Mouse (Mus musculus) limb, embryonic 11.5 days (tissue): ENCODE measurements around the gene Rasgef1b. TPM values are rescaled to one million over a fixed set of nuclear protein-coding genes. Genes with fewer than 3 reads are reported as not detected.

Experiments used
- ATAC-seq: fragments of 200-750 bp; cut with Nextera tagmentation; 2 replicates; pipeline ENCODE4 v1.8.0; 2017; ENCODE audit warnings: low read depth; ENCODE audit not compliant: insufficient number of reproducible peaks, low FRiP score, low TSS enrichment
- DNase-seq: peaks from one replicate; pipeline ENCODE4 v3.0.0-alpha.2; 2015; ENCODE audit warnings: low spot score
- H3K27ac ChIP-seq: fragments of 300-500 bp; sonication (generic); replicated peaks from 2 replicates; pipeline ENCODE4 v1.5.1; 2014; ENCODE audit warnings: low read depth, mild to moderate bottlenecking, low read length
- H3K27me3 ChIP-seq: fragments of 300-500 bp; sonication (generic); 2 replicates; pipeline ENCODE4 v1.6.1; 2014; ENCODE audit warnings: mild to moderate bottlenecking, low read length, mixed read lengths; ENCODE audit not compliant: control insufficient read depth, insufficient read depth
- H3K36me3 ChIP-seq: fragments of 300-500 bp; sonication (generic); 2 replicates; pipeline ENCODE4 v1.6.1; 2014; ENCODE audit warnings: mild to moderate bottlenecking, low read length, moderate library complexity, mixed read lengths; ENCODE audit not compliant: control insufficient read depth, insufficient read depth
- H3K4me1 ChIP-seq: fragments of 300-500 bp; sonication (generic); 2 replicates; pipeline ENCODE4 v1.6.1; 2014; ENCODE audit warnings: low read length, mixed read lengths; ENCODE audit not compliant: control insufficient read depth, insufficient read depth
- H3K4me2 ChIP-seq: fragments of 300-500 bp; sonication (generic); 2 replicates; pipeline ENCODE4 v1.6.1; 2014; ENCODE audit warnings: low read depth, mild to moderate bottlenecking, moderate library complexity; ENCODE audit not compliant: severe bottlenecking
- H3K4me3 ChIP-seq: fragments of 300-500 bp; sonication (generic); 2 replicates; pipeline ENCODE4 v1.5.1; 2014; ENCODE audit warnings: low read depth, low read length
- H3K9ac ChIP-seq: fragments of 300-500 bp; sonication (generic); 2 replicates; pipeline ENCODE4 v1.6.1; 2014; ENCODE audit warnings: mild to moderate bottlenecking, low read length
- H3K9me3 ChIP-seq: fragments of 300-500 bp; sonication (generic); 2 replicates; pipeline ENCODE4 v1.6.1; 2016; ENCODE audit warnings: low read length; ENCODE audit not compliant: control insufficient read depth
- WGBS: fragments of 180-500 bp; shearing (Covaris S2); extraction: QIAGEN DNeasy Blood & Tissue Kit; methylation state at CpG from one replicate; pipeline ENCODE4 v1.1.7; 2014; 5-methylcytosine and 5-hydroxymethylcytosine counted together
- polyA plus RNA-seq: library from polyadenylated mRNA; unstranded; fragments of >200 nt; fragmentation: Nextera tagmentation; extraction: Ambion mirVana; gene quantifications from 2 replicates; pipeline ENCODE4 v1.2.1, GENCODE M21; 2014

The Rasgef1b gene
- polyA plus RNA-seq, 1 experiment from 2014 or later, result 59.9 TPM

- ATAC-seq, result no peak
- Histone ChIP-seq H3K9me3 (no peaks in the 10 kb centered on the region), H3K27ac (no peak overlapping the region), H3K9ac (no peak overlapping the region), H3K27me3 (no peaks in the 10 kb centered on the region), H3K4me3 (no peak overlapping the region), H3K4me1 (no peaks in the 10 kb centered on the region), H3K4me2 (no peak overlapping the region), H3K36me3 (no peaks in the 10 kb centered on the region)
- DNase-seq, result no peak
- WGBS, result 82% methylated on average over 2 of the region's 2 CpGs
These were observed 401.8 kb downstream of the Rasgef1b start for GRCm38 (mm10) chr5:99327019-99327418.

GRCm38 (mm10) chr5:99325301-99325700 is 403.6 kb downstream of the Rasgef1b start:
- H3K27me3 ChIP-seq, result no peaks in the 10 kb centered on the region
- H3K4me3 ChIP-seq, result no peak overlapping the region
- no peaks in the 10 kb centered on the region for H3K4me1 ChIP-seq
- H3K9ac ChIP-seq, result no peak overlapping the region
- no peak for ATAC-seq
- DNase-seq, result no peak
- H3K36me3 ChIP-seq, result no peaks in the 10 kb centered on the region
- no peaks in the 10 kb centered on the region for H3K9me3 ChIP-seq
- H3K4me2 ChIP-seq, result no peak overlapping the region
- no peak overlapping the region for H3K27ac ChIP-seq

- 76% methylated on average over 4 of the region's 4 CpGs for WGBS
- H3K4me2 ChIP-seq, result no peak overlapping the region
- H3K27me3 ChIP-seq, result no peaks in the 10 kb centered on the region
- no peaks in the 10 kb centered on the region for H3K36me3 ChIP-seq
- H3K27ac ChIP-seq, result no peak overlapping the region
- H3K9ac ChIP-seq, result no peak overlapping the region
- H3K4me1 ChIP-seq, result no peaks in the 10 kb centered on the region
- H3K4me3 ChIP-seq, result no peak overlapping the region
- H3K9me3 ChIP-seq, result no peaks in the 10 kb centered on the region
- ATAC-seq (no peak), DNase-seq (no peak)
These were observed 408.1 kb downstream of the Rasgef1b start for GRCm38 (mm10) chr5:99320783-99321182.

DNA sequence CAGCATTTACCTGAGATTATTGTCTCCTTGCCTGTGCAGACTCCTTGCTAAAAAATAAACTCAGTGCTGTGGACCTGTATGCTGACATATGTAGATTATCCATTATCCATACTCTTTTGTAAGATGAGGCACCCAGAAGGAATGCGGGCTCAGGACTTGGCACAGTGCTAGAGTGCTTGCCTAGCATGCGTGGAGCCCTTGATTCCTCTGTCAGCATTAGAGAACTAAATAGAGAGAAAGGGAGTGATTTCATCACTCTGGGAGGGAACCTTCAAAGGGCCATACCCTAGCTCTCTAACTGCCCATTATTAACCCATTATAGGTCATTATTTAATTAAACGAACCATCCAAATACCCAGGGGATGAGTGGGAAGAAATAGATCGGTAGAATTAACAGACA is 430.9 kb downstream of the Rasgef1b start:
- Histone ChIP-seq H3K4me2 (no peak overlapping the region), H3K9me3 (no peaks in the 10 kb centered on the region), H3K36me3 (no peaks in the 10 kb centered on the region), H3K4me1 (no peaks in the 10 kb centered on the region), H3K27me3 (no peaks in the 10 kb centered on the region), H3K4me3 (no peak overlapping the region), H3K27ac (no peak overlapping the region), H3K9ac (no peak overlapping the region)
- ATAC-seq (no peak), DNase-seq (no peak)
- WGBS, result 62% methylated on average over 4 of the region's 4 CpGs

DNA sequence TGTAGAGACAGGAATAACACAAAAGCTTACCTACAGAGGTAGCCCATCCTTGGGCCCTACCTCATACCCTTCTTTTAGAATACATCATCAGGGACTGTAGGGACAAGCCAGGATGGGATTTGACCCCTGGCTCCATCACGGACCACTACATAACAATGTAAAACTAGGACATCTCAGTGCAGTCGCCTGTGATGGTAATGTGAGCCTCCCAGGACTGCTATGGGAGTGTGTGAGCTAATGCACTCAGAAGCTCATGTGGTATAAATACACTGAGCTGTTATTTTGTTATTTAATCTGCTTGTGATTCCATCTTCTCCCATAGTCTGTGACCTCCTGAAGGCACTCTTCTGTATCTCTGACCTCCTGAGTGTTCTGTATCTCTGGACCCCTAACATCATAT is 432.5 kb downstream of the Rasgef1b start:
- no peak for DNase-seq
- Histone ChIP-seq H3K9me3 (no peaks in the 10 kb centered on the region), H3K27ac (no peak overlapping the region), H3K27me3 (no peaks in the 10 kb centered on the region), H3K4me1 (no peaks in the 10 kb centered on the region), H3K9ac (no peak overlapping the region), H3K4me2 (no peak overlapping the region), H3K4me3 (no peak overlapping the region), H3K36me3 (no peaks in the 10 kb centered on the region)
- 86% methylated on average over 2 of the region's 2 CpGs for WGBS
- no peak for ATAC-seq

DNA sequence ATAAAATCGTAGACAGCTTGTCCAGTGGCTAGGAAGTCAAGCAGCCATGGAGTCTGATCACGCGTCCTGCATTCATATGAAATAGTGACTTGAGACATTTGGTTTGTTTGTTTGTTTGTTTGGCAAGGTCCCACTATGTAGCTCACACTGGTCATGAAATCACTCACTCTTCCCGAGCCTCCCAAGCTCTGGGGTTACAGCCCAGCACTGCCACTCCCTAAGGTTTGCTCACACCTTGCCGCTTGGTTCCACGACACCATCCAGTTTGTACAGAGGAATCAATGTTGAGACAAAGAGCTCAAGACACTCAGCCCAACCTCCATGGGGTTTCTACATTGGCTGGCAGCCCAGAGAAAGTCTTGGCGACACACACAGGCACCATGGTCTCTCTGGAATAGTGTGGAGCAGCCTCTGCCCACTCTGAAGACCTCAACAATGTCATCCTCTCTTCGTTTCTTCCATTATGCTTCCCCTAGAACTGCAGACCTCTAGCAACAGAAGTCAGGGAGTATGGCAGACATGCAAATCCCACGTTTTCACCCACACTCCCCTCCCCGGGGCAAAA is 436.5 kb downstream of the Rasgef1b start:
- Histone ChIP-seq H3K27me3 (no peaks in the 10 kb centered on the region), H3K4me2 (no peak overlapping the region), H3K36me3 (no peaks in the 10 kb centered on the region), H3K4me3 (no peak overlapping the region), H3K4me1 (no peaks in the 10 kb centered on the region), H3K9ac (no peak overlapping the region), H3K9me3 (no peaks in the 10 kb centered on the region), H3K27ac (no peak overlapping the region)
- ATAC-seq (no peak), DNase-seq (no peak)
- 86% methylated on average over 10 of the region's 10 CpGs for WGBS

DNA sequence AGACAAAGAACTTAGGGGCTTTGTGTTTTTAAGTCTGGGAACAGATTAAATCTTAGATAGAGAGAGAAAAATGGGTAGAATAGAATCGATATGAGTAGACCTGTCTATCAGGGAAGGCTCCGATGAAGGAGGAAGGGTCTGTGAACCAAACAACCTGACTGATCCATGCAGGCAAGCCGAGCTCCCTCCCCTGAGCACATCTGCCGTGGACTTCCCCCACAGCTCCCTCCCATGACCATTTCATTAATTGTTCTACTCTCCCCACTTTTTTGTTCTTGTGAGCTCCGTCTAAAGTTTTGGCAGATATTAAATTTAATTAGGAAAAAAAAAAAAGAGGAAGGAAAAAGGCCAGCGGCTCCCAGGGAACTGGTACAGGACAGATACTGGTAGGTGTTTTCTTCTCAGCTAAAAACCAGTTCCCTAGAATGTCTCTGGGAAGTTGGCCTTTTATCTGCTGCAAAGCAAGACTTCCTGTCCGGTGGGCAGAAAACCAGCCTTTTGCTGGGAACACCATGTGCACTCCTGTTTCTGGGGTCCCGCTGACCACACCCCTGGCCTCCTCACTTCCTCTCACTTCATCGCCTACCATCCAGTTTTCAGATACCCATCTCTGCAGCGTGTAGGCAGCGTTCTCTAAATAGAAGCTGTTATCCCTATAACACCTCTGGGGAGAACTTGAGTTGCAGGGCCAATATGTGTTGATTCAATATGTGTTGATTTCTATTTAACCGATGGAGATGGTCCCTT is 437.6 kb downstream of the Rasgef1b start:
- 78% methylated on average over 12 of the region's 12 CpGs for WGBS
- Histone ChIP-seq H3K27ac (no peak overlapping the region), H3K4me3 (no peak overlapping the region), H3K27me3 (no peaks in the 10 kb centered on the region), H3K4me2 (no peak overlapping the region), H3K4me1 (no peaks in the 10 kb centered on the region), H3K36me3 (no peaks in the 10 kb centered on the region), H3K9me3 (no peaks in the 10 kb centered on the region), H3K9ac (no peak overlapping the region)
- ATAC-seq (no peak), DNase-seq (no peak)

- H3K9me3 ChIP-seq, result no peaks in the 10 kb centered on the region
- no peak overlapping the region for H3K4me3 ChIP-seq
- no peak for ATAC-seq
- H3K27me3 ChIP-seq, result no peaks in the 10 kb centered on the region
- no peak overlapping the region for H3K27ac ChIP-seq
- H3K9ac ChIP-seq, result no peak overlapping the region
- H3K36me3 ChIP-seq, result no peaks in the 10 kb centered on the region
- no peaks in the 10 kb centered on the region for H3K4me1 ChIP-seq
- H3K4me2 ChIP-seq, result no peak overlapping the region
- WGBS, result 90% methylated on average over 4 of the region's 4 CpGs
- no peak for DNase-seq
These were observed 440.6 kb downstream of the Rasgef1b start for GRCm38 (mm10) chr5:99288262-99288661.
